Mouse (Mus musculus): ENCODE data around the gene Nr2f1. TPM values are rescaled to one million over a fixed set of nuclear protein-coding genes. Genes with fewer than 3 reads are reported as not detected.

Gene Nr2f1
- polyA plus RNA-seq, 1 experiment from 2014 or later: 18.1 TPM

- Histone ChIP-seq H3K4me1 (peaks cover 51% of the 10 kb centered on the region), H3K9ac (no peak overlapping the region), H3K4me2 (peak overlapping the region; percentile 32), H3K4me3 (replicated peaks) (no peak overlapping the region), H3K27ac (no peak overlapping the region), H3K27me3 (peaks cover 32% of the 10 kb centered on the region), H3K36me3 (no peaks in the 10 kb centered on the region), H3K9me3 (replicated peaks) (no peaks in the 10 kb centered on the region)
- ATAC-seq (replicated peaks; ENCODE audit: low FRiP score): no peak
- WGBS: 24% methylated on average over 12 of the region's 12 CpGs
Observed at GRCm38 (mm10) chr13:78207796-78208645, 8.5 kb upstream of the Nr2f1 start.

DNA sequence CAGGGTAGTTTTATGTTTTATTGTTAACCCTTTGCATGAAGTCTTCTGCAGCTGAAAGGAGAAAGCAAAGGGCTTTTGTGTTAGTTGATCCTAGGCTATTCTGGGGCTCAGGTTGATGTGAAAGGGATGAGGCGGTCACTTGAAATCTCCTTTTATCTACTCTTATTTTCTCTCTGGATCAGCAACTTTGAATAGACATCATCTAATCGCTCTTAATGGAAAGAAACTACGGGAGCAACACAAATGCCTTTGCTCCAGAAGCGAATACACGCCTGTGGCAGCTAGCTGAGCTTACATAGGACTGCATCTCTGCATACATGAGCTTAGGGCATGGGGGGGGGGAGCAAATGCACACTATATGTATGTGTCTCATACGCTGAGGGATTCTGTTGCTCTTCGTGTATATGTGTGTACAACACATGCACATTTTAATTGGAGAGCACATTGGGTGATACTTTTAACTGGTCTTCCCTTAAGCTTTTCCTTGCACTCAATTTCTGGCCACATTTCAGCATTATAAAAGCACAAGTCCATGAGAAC lies 7.4 kb upstream of the Nr2f1 start:
- H3K27me3 ChIP-seq: peaks cover 26% of the 10 kb centered on the region
- H3K9ac ChIP-seq: 0 out of 2 replicates have a peak overlapping the region, but pooled peaks have one; percentile 14
- H3K4me3 ChIP-seq (replicated peaks): 0 out of 2 replicates have a peak overlapping the region, but pooled peaks have one; percentile 4
- H3K36me3 ChIP-seq: no peaks in the 10 kb centered on the region
- peak overlapping the region; percentile 41 for H3K4me2 ChIP-seq
- peaks cover 53% of the 10 kb centered on the region for H3K4me1 ChIP-seq
- no peak for ATAC-seq (replicated peaks; ENCODE audit: low FRiP score)
- H3K27ac ChIP-seq: no peak overlapping the region
- H3K9me3 ChIP-seq (replicated peaks): no peaks in the 10 kb centered on the region
- WGBS: 52% methylated on average over 7 of the region's 7 CpGs

- Histone ChIP-seq H3K4me2 (no peak overlapping the region), H3K27me3 (peaks cover 13% of the 10 kb centered on the region; the same call in 1 of the 2 replicates), H3K9me3 (replicated peaks) (no peaks in the 10 kb centered on the region), H3K4me1 (peaks cover 47% of the 10 kb centered on the region), H3K36me3 (no peaks in the 10 kb centered on the region), H3K9ac (no peak overlapping the region), H3K27ac (no peak overlapping the region), H3K4me3 (replicated peaks) (no peak overlapping the region)
- no peak for ATAC-seq (replicated peaks; ENCODE audit: low FRiP score)
Observed at GRCm38 (mm10) chr13:78205426-78205825, 5.9 kb upstream of the Nr2f1 start.

- Histone ChIP-seq H3K4me3 (replicated peaks) (peak overlapping the region; percentile 86), H3K27me3 (peaks cover 6% of the 10 kb centered on the region; the same call in 1 of the 2 replicates), H3K9me3 (replicated peaks) (no peaks in the 10 kb centered on the region), H3K27ac (peak overlapping the region; percentile 94), H3K4me2 (peak overlapping the region; percentile 85), H3K36me3 (no peaks in the 10 kb centered on the region), H3K4me1 (peaks cover 28% of the 10 kb centered on the region), H3K9ac (peak overlapping the region; percentile 49)
- WGBS: under 1% methylated on average over 37 of the region's 37 CpGs
- peak; percentile 35 for ATAC-seq (replicated peaks; ENCODE audit: low FRiP score)
Observed at GRCm38 (mm10) chr13:78203348-78204061, 3.9 kb upstream of the Nr2f1 start.

DNA sequence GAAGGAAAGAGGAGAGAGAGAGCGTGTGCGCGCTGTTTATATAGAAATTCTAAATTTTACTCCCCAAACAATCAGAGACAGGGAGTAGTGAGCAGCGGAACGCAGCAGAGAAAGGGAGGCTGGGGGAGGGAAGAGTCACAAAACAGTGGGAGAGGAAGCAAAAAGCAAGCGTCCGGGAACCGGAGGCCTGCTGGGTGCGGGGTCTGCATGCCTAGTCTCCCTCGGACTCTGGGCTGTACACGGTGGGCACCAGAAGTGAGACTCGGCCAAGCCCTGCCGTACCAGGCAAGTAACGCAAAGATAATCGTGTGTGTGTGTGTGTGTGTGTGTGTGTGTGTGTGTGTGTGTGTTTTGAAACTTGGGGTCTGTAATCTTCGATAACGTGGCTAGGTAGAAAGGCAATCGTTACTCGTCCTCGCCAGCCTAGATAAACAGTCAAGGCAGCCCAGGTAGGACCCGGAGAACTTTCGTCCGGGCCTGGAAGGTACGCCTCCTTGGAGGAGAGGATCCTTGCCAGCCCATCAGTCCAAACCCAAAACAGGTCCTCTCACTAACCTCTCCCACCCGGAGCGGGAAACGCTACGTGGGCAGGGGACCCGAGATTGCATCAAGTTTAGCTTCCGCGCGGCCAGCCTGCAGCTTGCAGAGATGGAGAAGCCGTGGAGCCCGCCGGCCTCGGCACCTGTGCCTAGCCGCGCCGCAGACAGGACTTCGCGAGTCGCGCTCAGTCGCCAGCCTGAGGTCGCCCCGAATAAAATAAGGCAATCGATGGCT lies 3.2 kb upstream of the Nr2f1 start:
- WGBS: under 1% methylated on average over 47 of the region's 47 CpGs
- H3K4me1 ChIP-seq: peaks cover 20% of the 10 kb centered on the region
- ATAC-seq (replicated peaks; ENCODE audit: low FRiP score): peak; percentile 4; the same call in 1 of the 2 replicates
- peak overlapping the region; percentile 85 for H3K4me2 ChIP-seq
- H3K27me3 ChIP-seq: peaks cover 3% of the 10 kb centered on the region; the same call in 1 of the 2 replicates
- H3K36me3 ChIP-seq: no peaks in the 10 kb centered on the region
- no peaks in the 10 kb centered on the region for H3K9me3 ChIP-seq (replicated peaks)
- H3K9ac ChIP-seq: peak overlapping the region; percentile 49
- peak overlapping the region; percentile 94 for H3K27ac ChIP-seq
- peak overlapping the region; percentile 86 for H3K4me3 ChIP-seq (replicated peaks)

DNA sequence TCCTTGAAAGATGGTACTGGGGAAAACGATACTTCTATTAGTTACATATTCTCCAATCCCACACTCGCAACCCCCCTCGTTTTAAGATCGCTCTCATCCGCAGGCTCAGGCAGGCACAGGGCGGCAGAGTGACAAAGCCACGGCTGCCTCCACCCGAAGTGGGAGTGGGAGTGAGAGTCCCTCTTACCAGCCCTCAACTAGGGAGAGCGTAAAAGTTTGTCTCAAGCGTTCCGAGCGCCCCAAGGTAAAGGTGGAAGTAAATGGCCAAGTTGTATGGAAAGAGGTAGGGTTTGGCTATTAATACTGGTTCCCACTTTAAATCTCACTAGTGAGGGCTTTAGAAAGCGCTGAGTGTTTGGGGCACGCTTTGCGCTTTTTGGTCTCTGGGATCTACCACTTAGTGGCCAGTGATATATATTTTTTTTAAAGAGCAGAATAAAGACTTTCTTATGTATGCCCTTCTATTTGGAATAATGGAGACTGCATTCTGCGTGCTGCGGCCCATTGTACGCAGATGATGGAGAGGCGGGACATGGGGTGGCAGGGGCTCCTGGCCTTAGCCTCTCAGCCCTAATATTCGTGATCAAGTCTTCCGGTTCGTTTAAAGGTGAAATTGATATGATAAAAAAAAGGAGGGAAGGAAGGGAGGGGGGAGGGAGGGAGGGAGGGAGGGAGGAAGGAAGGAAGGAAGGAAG lies 2.5 kb upstream of the Nr2f1 start:
- ATAC-seq (replicated peaks; ENCODE audit: low FRiP score): no peak
- WGBS: under 1% methylated on average over 22 of the region's 22 CpGs
- peaks cover 19% of the 10 kb centered on the region for H3K4me1 ChIP-seq
- H3K4me2 ChIP-seq: peak overlapping the region; percentile 85
- peak overlapping the region; percentile 94 for H3K27ac ChIP-seq
- H3K4me3 ChIP-seq (replicated peaks): peak overlapping the region; percentile 86
- H3K9me3 ChIP-seq (replicated peaks): no peaks in the 10 kb centered on the region
- 0 out of 2 replicates have a peak, but pooled peaks cover 3% of the 10 kb centered on the region for H3K27me3 ChIP-seq
- H3K36me3 ChIP-seq: no peaks in the 10 kb centered on the region
- peak overlapping the region; percentile 56 for H3K9ac ChIP-seq

DNA sequence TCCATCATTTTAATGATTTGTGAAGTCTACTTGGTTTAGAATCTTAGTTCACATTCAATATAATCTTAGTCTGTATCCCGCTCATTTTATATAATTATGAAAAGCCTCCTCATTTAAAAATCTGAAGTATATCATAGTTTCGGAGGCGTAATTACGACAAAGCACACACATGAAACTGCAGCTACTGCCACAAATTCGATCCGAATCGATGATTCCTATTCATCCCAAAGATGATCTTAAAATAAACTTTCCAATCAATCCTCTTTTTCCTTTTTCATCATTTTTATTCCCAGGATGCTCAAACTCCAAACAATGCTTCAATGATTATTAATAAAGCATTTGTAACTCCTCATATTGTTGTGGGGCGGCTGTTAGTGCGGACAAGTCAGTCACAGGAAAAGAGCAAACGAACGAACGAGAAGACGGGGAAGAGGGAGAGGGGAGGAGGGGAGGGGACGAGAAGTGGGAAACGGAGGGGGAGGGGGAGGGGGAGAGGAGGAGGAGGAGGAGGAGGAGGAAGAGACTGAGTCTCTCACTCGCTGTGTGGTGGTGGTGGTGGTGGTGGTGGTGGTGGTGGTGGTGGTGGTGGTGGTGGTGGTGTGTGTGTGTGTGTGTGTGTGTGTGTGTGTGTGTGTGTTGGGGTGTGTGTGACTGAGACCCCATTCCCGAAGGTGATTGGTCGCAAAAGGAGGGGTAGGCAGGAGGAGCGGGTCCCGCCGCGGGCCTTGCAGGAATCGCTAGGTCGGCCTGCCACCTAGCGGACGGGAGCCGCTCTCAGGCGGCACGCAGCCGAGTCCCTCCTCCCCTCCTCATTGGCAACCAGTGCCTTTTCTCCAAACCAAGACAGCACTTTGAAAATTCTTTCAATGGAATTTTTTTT lies 1.7 kb upstream of the Nr2f1 start:
- peak overlapping the region; percentile 85 for H3K4me2 ChIP-seq
- peaks cover 18% of the 10 kb centered on the region for H3K4me1 ChIP-seq
- no peaks in the 10 kb centered on the region for H3K9me3 ChIP-seq (replicated peaks)
- peak overlapping the region; percentile 94 for H3K27ac ChIP-seq
- H3K27me3 ChIP-seq: 0 out of 2 replicates have a peak, but pooled peaks cover 3% of the 10 kb centered on the region
- WGBS: under 1% methylated on average over 30 of the region's 30 CpGs
- ATAC-seq (replicated peaks; ENCODE audit: low FRiP score): peak; percentile 54
- H3K9ac ChIP-seq: no peak overlapping the region; the same call in 1 of the 2 replicates
- no peaks in the 10 kb centered on the region for H3K36me3 ChIP-seq
- peak overlapping the region; percentile 86 for H3K4me3 ChIP-seq (replicated peaks)

- H3K4me1 ChIP-seq: peaks cover 19% of the 10 kb centered on the region
- H3K27ac ChIP-seq: peak overlapping the region; percentile 98
- WGBS: 0% methylated on average over 9 of the region's 9 CpGs
- H3K9me3 ChIP-seq (replicated peaks): no peaks in the 10 kb centered on the region
- peak overlapping the region; percentile 86 for H3K4me3 ChIP-seq (replicated peaks)
- no peaks in the 10 kb centered on the region for H3K36me3 ChIP-seq
- peak overlapping the region; percentile 91; the same call in 1 of the 2 replicates for H3K9ac ChIP-seq
- H3K27me3 ChIP-seq: peaks cover 5% of the 10 kb centered on the region; the same call in 1 of the 2 replicates
- H3K4me2 ChIP-seq: peak overlapping the region; percentile 85
- peak; percentile 49 for ATAC-seq (replicated peaks; ENCODE audit: low FRiP score)
Observed at GRCm38 (mm10) chr13:78200407-78200806, 850 bp upstream of the Nr2f1 start.

GRCm38 (mm10) chr13:78198871-78199641 lies 501 bp downstream of the Nr2f1 start:
- peak overlapping the region; percentile 86 for H3K4me3 ChIP-seq (replicated peaks)
- H3K36me3 ChIP-seq: no peaks in the 10 kb centered on the region
- WGBS: 0% methylated on average over 55 of the region's 92 CpGs
- peak overlapping the region; percentile 91 for H3K9ac ChIP-seq
- peak overlapping the region; percentile 85 for H3K4me2 ChIP-seq
- H3K9me3 ChIP-seq (replicated peaks): no peaks in the 10 kb centered on the region
- peaks cover 22% of the 10 kb centered on the region for H3K4me1 ChIP-seq
- H3K27me3 ChIP-seq: peaks cover 12% of the 10 kb centered on the region
- peak overlapping the region; percentile 98 for H3K27ac ChIP-seq
- peak; percentile 12 for ATAC-seq (replicated peaks; ENCODE audit: low FRiP score)
